Mouse (Mus musculus) neural tube, embryonic 15.5 days (tissue): ENCODE data around the gene Top3a. TPM values are rescaled to one million over a fixed set of nuclear protein-coding genes. Genes with fewer than 3 reads are reported as not detected.

Source experiments
- ATAC-seq: fragments of 200-750 bp; cut with Nextera tagmentation; 2 replicates; pipeline ENCODE4 v1.8.0; 2017; ENCODE audit warnings: mild to moderate bottlenecking, moderate TSS enrichment, moderate library complexity; ENCODE audit not compliant: low FRiP score
- H3K27ac ChIP-seq: fragments of 300-500 bp; sonication (generic); replicated peaks from 2 replicates; pipeline ENCODE4 v1.5.1; 2015; ENCODE audit warnings: mild to moderate bottlenecking, inconsistent platforms
- H3K27me3 ChIP-seq: fragments of 300-500 bp; sonication (generic); replicated peaks from 2 replicates; pipeline ENCODE4 v1.6.1; 2015; ENCODE audit warnings: inconsistent platforms
- H3K36me3 ChIP-seq: fragments of 300-500 bp; sonication (generic); 2 replicates; pipeline ENCODE4 v1.6.1; 2015; ENCODE audit warnings: inconsistent platforms
- H3K4me1 ChIP-seq: fragments of 300-500 bp; sonication (generic); 2 replicates; pipeline ENCODE4 v1.6.1; 2015; ENCODE audit warnings: inconsistent platforms
- H3K4me2 ChIP-seq: fragments of 300-500 bp; sonication (generic); 2 replicates; pipeline ENCODE4 v1.6.1; 2015; ENCODE audit warnings: inconsistent platforms, mild to moderate bottlenecking, moderate library complexity
- H3K4me3 ChIP-seq: fragments of 300-500 bp; sonication (generic); replicated peaks from 2 replicates; pipeline ENCODE4 v1.5.1; 2015; ENCODE audit warnings: mild to moderate bottlenecking, inconsistent platforms
- H3K9ac ChIP-seq: fragments of 300-500 bp; sonication (generic); replicated peaks from 2 replicates; pipeline ENCODE4 v1.6.1; 2015; ENCODE audit warnings: mild to moderate bottlenecking, inconsistent platforms
- H3K9me3 ChIP-seq: fragments of 300-500 bp; sonication (generic); replicated peaks from 2 replicates; pipeline ENCODE4 v1.6.1; 2016; ENCODE audit warnings: inconsistent platforms
- WGBS: fragments of 180-500 bp; shearing (Covaris S2); methylation state at CpG from one replicate; pipeline ENCODE4 v1.1.7; 2015; ENCODE audit warnings: mixed read lengths; 5-methylcytosine and 5-hydroxymethylcytosine counted together
- microRNA-seq: library from miRNA; unstranded; fragments of <30 nt; microRNA quantifications from one replicate; pipeline ENCODE4, GENCODE M21; 2017
- polyA plus RNA-seq: library from polyadenylated mRNA; unstranded; fragments of >200 nt; fragmentation: Nextera tagmentation; extraction: Ambion mirVana; gene quantifications from 2 replicates; pipeline ENCODE4 v1.2.1, GENCODE M21; 2015

Gene Top3a
- polyA plus RNA-seq, 1 experiment from 2014 or later: 6.7 TPM

DNA sequence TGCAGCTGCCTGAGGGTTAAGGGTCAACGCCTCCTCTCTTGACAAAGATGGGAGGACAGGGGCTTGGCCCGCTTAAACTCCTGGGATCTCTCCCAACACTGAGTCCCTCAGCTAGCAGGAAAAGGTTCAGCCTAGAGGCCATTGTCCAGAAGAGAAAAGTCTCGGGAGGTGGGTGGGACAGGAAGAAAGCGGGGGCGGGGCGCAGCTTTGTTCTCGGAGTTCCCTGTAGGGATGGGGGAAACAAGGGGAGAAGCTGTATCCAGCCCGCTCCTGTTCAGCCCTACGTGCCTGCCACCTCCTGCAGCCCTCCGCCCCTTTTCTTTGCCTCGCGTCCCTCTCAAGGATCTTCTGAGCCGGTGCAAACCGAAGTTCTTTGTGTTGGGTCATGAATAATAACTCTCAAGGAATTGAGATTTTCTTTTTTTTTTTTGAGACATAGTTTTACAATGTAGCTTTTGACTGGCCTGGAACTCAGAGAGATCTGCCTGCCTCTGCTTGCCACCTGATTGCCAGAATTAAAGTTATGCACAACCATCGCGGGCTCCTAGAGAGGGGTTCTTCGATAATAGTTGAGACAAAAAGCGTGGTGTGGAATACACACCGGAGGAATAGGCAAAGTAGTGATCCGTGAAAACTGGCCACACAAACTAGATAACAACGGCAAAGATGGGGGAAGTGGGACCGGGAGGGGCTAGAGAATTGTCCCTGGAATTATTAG lies 78.2 kb downstream of the Top3a start:
- ATAC-seq: peak; percentile 40; the same call in 1 of the 2 replicates
- peak overlapping the region; percentile 64 for H3K4me3 ChIP-seq
- WGBS: 2% methylated on average over 22 of the region's 22 CpGs
- H3K9me3 ChIP-seq: no peaks in the 10 kb centered on the region
- H3K4me1 ChIP-seq: peaks cover 51% of the 10 kb centered on the region
- H3K9ac ChIP-seq: peak overlapping the region; percentile 47
- no peaks in the 10 kb centered on the region for H3K36me3 ChIP-seq
- H3K27me3 ChIP-seq: no peaks in the 10 kb centered on the region
- peak overlapping the region; percentile 90 for H3K27ac ChIP-seq
- peak overlapping the region; percentile 81 for H3K4me2 ChIP-seq

DNA sequence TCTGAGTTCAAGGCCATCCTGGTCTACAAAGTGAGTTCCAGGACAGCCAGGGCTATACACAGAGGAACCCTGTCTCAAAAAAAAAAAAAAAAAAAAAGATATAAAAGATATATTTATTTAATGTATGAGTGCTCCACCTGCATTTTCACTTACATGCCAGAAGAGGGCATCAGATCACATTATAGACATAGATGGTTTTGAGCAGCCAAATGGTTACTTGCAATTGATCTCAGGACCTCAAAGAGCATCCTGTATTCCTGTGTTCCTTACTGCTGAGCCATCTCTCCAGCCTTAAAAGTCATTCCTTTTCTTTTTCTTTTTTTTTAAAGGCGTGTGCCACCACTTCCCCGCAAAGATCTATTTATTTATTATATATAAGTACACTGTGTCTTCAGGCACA lies 79.6 kb downstream of the Top3a start:
- 80% methylated on average over 2 of the region's 2 CpGs for WGBS
- Histone ChIP-seq H3K4me2 (no peak overlapping the region), H3K9ac (no peak overlapping the region), H3K36me3 (no peaks in the 10 kb centered on the region), H3K4me1 (peaks cover 37% of the 10 kb centered on the region), H3K4me3 (no peak overlapping the region), H3K9me3 (no peaks in the 10 kb centered on the region), H3K27ac (no peak overlapping the region), H3K27me3 (no peaks in the 10 kb centered on the region)
- ATAC-seq: no peak

DNA sequence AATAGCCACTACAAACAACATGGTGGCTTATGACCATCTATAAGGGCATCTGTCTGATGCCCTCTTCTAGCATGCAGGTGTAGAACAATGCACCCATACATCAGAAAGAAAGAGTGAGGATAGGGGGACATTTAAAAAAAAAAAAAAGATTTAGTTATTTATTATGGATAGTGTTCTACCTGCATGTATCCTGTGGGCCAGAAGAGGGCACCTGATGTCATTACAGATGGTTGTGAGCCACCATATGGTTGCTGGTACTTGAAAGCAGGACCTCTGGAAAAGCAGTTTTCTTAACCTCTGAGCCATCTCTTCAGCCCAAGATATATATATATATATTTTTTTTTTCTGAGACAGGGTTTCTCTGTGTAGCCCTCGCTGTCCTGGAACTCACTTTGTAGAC lies 81.0 kb downstream of the Top3a start:
- H3K4me2 ChIP-seq: no peak overlapping the region
- 71% methylated on average over 1 of the region's 1 CpGs for WGBS
- no peaks in the 10 kb centered on the region for H3K36me3 ChIP-seq
- no peak overlapping the region for H3K27ac ChIP-seq
- no peaks in the 10 kb centered on the region for H3K9me3 ChIP-seq
- no peak for ATAC-seq
- no peaks in the 10 kb centered on the region for H3K27me3 ChIP-seq
- no peak overlapping the region for H3K4me3 ChIP-seq
- peaks cover 23% of the 10 kb centered on the region for H3K4me1 ChIP-seq
- H3K9ac ChIP-seq: no peak overlapping the region

Small RNA genes lying within 50 kb of the gene (microRNA-seq; reads per million reads assigned to microRNA genes)
- 1.0 reads per million for gene Mir5100

Other genes with a start within 250 kb of the Top3a start
- 18.6 and 23.1 TPM in 2 replicates for gene Alkbh5, start 241.0 kb downstream of the Top3a start, polyA plus RNA-seq
- gene Llgl1, start 77.6 kb downstream of the Top3a start, polyA plus RNA-seq: 35.0 and 36.4 TPM in 2 replicates
- gene Flii, start 50.1 kb downstream of the Top3a start, polyA plus RNA-seq: 68.3 and 73.6 TPM in 2 replicates
- 23.1 and 25.3 TPM in 2 replicates for gene Mief2, start 49.0 kb downstream of the Top3a start, polyA plus RNA-seq
- gene Smcr8, start 159 bp upstream of the Top3a start, polyA plus RNA-seq: 4.8 and 5.2 TPM in 2 replicates
- 5.5 and 25.9 TPM in 2 replicates for gene Shmt1, start 34.4 kb upstream of the Top3a start, polyA plus RNA-seq
- gene Dhrs7b, start 53.3 kb upstream of the Top3a start, polyA plus RNA-seq: 37.8 and 38.4 TPM in 2 replicates
- 56.4 and 61.7 TPM in 2 replicates for gene Tmem11, start 101.9 kb upstream of the Top3a start, polyA plus RNA-seq
- 23.6 and 23.9 TPM in 2 replicates for gene Natd1, start 137.4 kb upstream of the Top3a start, polyA plus RNA-seq
- 30.4 and 47.4 TPM in 2 replicates for gene Map2k3, start 154.7 kb upstream of the Top3a start, polyA plus RNA-seq
- gene Kcnj12, start 245.2 kb upstream of the Top3a start, polyA plus RNA-seq: 3.2 and 3.8 TPM in 2 replicates